Mouse (Mus musculus) ES-E14 (cell line): ENCODE results near the gene Pcmtd2. TPM values are rescaled to one million over a fixed set of nuclear protein-coding genes. Genes with fewer than 3 reads are reported as not detected.

Source experiments
- DNase-seq: peaks from one replicate; pipeline ENCODE4 v3.0.0-alpha.2; 2013; ENCODE audit warnings: low read depth, low spot score
- H3K27ac ChIP-seq: 2 replicates; pipeline ENCODE4 v1.5.1; 2012; ENCODE audit warnings: low read depth, mild to moderate bottlenecking, low read length, moderate library complexity, mixed read lengths; ENCODE audit not compliant: poor library complexity, insufficient read depth, severe bottlenecking
- H3K36me3 ChIP-seq: 2 replicates; pipeline ENCODE4 v1.6.1; 2012; ENCODE audit warnings: mild to moderate bottlenecking, low read length, moderate library complexity, mixed read lengths; ENCODE audit not compliant: control insufficient read depth, poor library complexity, insufficient read depth, severe bottlenecking
- H3K4me1 ChIP-seq, 2 experiments: fragments of 150-350 bp in 1 of 2; sonication (generic) in 1 of 2; 2 replicates each; pipeline ENCODE4 v1.6.1; 2012; ENCODE audit warnings: low read length in 2 of 2, mild to moderate bottlenecking in 1 of 2, mixed read lengths in 1 of 2; ENCODE audit not compliant: control insufficient read depth in 2 of 2, insufficient read depth in 2 of 2, poor library complexity in 1 of 2
- H3K4me3 ChIP-seq, 2 experiments: fragments of 150-350 bp in 1 of 2; sonication (generic) in 1 of 2; 2 replicates each; pipeline ENCODE4 v1.5.1; 2012; ENCODE audit warnings: low read length in 2 of 2, low read depth in 1 of 2, mild to moderate bottlenecking in 1 of 2, mixed read lengths in 1 of 2; ENCODE audit not compliant: insufficient read depth in 1 of 2, poor library complexity in 1 of 2, severe bottlenecking in 1 of 2
- H3K9ac ChIP-seq: 2 replicates; pipeline ENCODE4 v1.6.1; 2012; ENCODE audit warnings: low read depth, mild to moderate bottlenecking, low read length, mixed read lengths; ENCODE audit not compliant: poor library complexity, insufficient read depth, severe bottlenecking
- H3K9me3 ChIP-seq: fragments of 150-350 bp; sonication (generic); 2 replicates; pipeline ENCODE4 v1.6.1; 2012; ENCODE audit warnings: low read depth, mild to moderate bottlenecking, low read length; ENCODE audit not compliant: control insufficient read depth, insufficient read depth
- CHD2 ChIP-seq: IDR thresholded peaks from 2 replicates; pipeline ENCODE4 v1.6.1; 2014; ENCODE audit warnings: mild to moderate bottlenecking, low read depth, low read length, inconsistent platforms
- HCFC1 ChIP-seq: IDR thresholded peaks from 2 replicates; pipeline ENCODE4 v1.6.1; 2012; ENCODE audit warnings: low read length, inconsistent platforms, borderline replicate concordance; ENCODE audit not compliant: insufficient read depth
- MAFK ChIP-seq: IDR thresholded peaks from 2 replicates; pipeline ENCODE4 v1.6.1; 2014; ENCODE audit warnings: mild to moderate bottlenecking, low read depth, low read length, inconsistent platforms; ENCODE audit not compliant: insufficient read depth
- ZC3H11A ChIP-seq: IDR thresholded peaks from 2 replicates; pipeline ENCODE4 v1.6.1; 2012; ENCODE audit warnings: low read depth, mild to moderate bottlenecking, inconsistent platforms, low read length, borderline replicate concordance
- ZNF384 ChIP-seq: IDR thresholded peaks from 2 replicates; pipeline ENCODE4 v1.6.1; 2012; ENCODE audit warnings: low read depth, low read length, inconsistent platforms
- in situ Hi-C, 2 experiments: fragments of 600-800 bp; cut with MboI; formaldehyde crosslinking; loops; one replicate each; pipeline ENCODE4 v1.15.1; 2025; ENCODE audit warnings: low sequenced_read_pairs in 2 of 2, inconsistent platforms in 1 of 2; ENCODE audit not compliant: unreplicated experiment in 2 of 2
- total RNA-seq: library from RNA; depleted of rRNA; stranded (reverse); fragments of 300-350 nt; gene quantifications from 2 replicates; pipeline ENCODE4 v1.2.3, GENCODE M21; 2012; rRNA removed

Gene Pcmtd2
- total RNA-seq, 1 experiment = 11.8 TPM

DNA sequence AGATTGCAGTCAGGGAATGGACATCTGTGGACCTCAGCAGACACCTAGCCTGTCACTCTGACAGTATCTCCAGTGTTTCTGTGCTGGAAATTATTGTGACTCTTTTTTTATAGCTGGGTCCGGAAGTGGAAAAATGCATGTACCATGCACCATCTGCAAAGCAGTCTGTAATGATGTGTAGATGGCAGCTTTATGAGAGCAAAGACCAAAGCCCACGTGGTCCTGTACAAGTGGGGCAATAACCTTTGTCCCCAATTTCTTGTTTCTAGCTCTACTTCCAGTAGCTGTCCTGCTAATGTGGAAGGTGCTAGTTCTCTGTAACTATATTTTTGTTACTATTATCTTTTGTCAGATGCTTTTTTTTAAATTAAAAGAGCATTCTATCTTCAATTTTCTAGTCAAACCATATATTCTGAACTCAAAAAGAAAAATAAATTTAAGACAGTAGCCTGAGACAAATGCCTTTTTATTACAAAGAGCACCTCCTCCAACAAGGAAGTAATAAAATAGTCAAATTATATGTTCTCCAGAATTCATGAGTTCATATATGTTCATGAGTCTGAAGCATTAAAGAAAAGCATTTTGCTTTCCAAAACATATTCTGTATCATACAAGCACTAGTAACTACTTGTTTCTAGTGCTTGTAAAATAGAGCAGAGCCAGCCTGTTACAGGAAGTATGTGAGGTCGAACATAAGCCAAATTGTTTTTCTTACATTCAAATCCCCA is 45.5 kb downstream of the Pcmtd2 start:
- Histone ChIP-seq H3K9ac (no peak overlapping the region), H3K9me3 (no peaks in the 10 kb centered on the region), H3K27ac (no peak overlapping the region), H3K4me1 (no peaks in the 10 kb centered on the region), H3K36me3 (no peaks in the 10 kb centered on the region), H3K4me3 (no peak overlapping the region)
- DNase-seq = no peak
- in situ Hi-C loops = no loop called here
- TF ChIP-seq HCFC1 (no peak), ZNF384 (no peak), ZC3H11A (no peak), MAFK (no peak), CHD2 (no peak)

Other genes starting within 250 kb of the Pcmtd2 start
- 58.7 and 67.8 TPM in 2 replicates for gene Prpf6, start 246.0 kb upstream of the Pcmtd2 start, total RNA-seq
- gene Zfp512b, start 245.1 kb upstream of the Pcmtd2 start, total RNA-seq = 38.2 and 50.7 TPM in 2 replicates
- 3.4 TPM in 2 replicates for gene Samd10, start 238.6 kb upstream of the Pcmtd2 start, total RNA-seq
- gene Gm29797, start 180.8 kb upstream of the Pcmtd2 start, total RNA-seq = 1.8 and 9.3 TPM in 2 replicates
- 0.36 and 0.42 TPM in 2 replicates for gene Sox18, start 166.2 kb upstream of the Pcmtd2 start, total RNA-seq
- gene Tcea2, start 157.5 kb upstream of the Pcmtd2 start, total RNA-seq = 11.4 and 23.0 TPM in 2 replicates
- 27.3 and 31.7 TPM in 2 replicates for gene Rgs19, start 143.9 kb upstream of the Pcmtd2 start, total RNA-seq
- gene Lkaaear1, start 139.4 kb upstream of the Pcmtd2 start, total RNA-seq = not detected in 2 replicates
- 2.9 and 3.0 TPM in 2 replicates for gene Oprl1, start 122.8 kb upstream of the Pcmtd2 start, total RNA-seq
- 0.09 TPM in 1 of 2 replicates, not detected in the other for gene Myt1, start 74.5 kb upstream of the Pcmtd2 start, total RNA-seq
- gene Polr3k, start 26.5 kb downstream of the Pcmtd2 start, total RNA-seq = 21.3 and 26.9 TPM in 2 replicates
- not detected in 2 replicates for gene Gm14496, start 153.3 kb downstream of the Pcmtd2 start, total RNA-seq